Mouse (Mus musculus): ENCODE results near the gene Aff4.

DNA sequence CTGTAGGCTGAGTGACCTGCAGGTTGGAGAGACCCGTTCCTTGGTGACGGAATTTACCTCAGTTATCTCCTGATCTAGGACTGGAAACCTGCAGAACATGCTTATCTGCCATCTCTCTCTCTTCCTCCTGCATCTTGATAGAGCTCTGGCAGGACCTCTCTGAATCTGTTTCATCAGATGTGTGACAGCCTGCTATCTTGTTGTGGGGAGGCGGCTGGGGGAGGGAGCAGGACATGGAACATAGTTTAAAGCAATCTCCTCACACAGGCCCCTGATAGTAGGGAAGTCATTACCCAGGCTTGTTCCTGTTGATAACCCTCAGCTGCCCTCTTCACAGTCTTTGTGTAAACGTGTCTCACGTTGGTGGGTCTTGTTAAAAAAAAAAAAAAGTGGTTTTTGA, 5.3 kb upstream of the Aff4 start:
- TF ChIP-seq CTCF (IDR thresholded peaks at IDR 0.05) (no peak), POLR2A (IDR thresholded peaks at IDR 0.05; ENCODE audit: insufficient read depth, low read depth, low read length) (no peak), EP300 (IDR thresholded peaks at IDR 0.05; ENCODE audit: insufficient read depth, low read depth, low read length) (no peak)

All from heart, adult 2 months (tissue).